Mouse (Mus musculus) cerebellum, adult 11-12 months (tissue): ENCODE measurements around the gene Phip.

Source experiments
- DNase-seq: peaks from one replicate; pipeline ENCODE4 v3.0.0; 2022

Gene Phip

DNA sequence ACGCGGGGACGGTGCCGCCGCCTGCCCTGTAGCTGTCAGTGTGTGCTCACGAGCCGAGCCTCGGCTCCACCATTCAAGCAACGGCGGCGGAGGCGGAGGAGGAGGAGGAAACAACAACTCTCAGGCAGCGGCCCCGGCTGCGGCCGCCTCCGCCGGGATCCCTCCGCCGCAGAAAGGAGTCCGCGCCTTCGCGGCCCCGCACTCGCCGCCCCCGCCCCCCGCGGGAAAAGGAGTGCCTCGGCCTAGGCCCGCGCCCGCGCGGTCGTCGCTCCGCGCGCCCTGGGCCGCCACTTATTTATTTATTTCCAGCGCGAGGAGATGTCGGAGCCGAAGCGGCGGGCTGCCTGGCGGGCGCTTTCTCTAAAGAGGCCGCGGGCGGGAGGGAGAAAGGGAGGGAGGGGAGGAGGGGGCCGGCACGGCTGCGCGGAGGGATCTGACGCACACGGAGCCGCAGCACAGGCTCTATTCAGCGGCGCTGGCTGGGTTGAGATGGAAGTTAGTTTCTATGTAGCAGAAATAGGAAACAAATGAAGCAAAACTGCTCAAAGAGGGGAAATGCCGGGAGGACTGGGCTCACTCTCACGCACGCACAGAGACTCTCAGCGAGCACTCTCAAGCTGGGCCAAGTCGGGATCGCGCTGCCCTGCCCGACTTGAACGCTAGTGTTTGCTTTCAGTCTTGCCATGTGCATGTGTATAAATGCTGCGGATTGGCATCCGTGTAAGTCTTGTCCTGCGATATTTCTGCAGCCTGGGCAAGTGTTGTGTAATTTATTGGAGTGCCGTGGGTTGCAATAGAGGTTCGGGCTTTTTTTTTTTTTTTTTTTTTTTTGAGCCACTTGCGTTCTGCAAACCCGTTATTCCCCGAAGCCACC is at the start of gene Phip:
TSS of gene Phip (minus strand) at position 175 of the 874 bp plus-strand sequence.
- DNase-seq: peak; percentile 95

DNA sequence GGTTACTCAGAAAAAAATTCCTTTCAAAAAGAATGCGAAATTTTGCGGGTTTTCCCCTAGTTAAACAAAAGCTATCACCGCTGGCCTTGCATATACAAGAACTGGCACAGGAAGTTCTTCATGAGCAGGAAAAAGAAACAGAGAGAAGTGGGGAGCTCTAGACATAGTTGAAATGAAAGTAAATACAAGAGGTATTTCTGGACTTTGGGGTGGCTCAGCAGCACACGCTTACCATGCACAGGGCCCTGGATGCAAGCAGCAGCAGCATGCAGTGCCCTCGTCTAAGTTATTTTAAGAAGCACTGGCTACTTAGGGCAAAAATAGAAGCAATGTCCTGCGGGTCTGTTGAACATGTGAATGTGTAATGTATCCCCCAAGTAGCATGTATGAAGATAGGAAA is 48.4 kb upstream of the Phip start:
- DNase-seq: no peak

DNA sequence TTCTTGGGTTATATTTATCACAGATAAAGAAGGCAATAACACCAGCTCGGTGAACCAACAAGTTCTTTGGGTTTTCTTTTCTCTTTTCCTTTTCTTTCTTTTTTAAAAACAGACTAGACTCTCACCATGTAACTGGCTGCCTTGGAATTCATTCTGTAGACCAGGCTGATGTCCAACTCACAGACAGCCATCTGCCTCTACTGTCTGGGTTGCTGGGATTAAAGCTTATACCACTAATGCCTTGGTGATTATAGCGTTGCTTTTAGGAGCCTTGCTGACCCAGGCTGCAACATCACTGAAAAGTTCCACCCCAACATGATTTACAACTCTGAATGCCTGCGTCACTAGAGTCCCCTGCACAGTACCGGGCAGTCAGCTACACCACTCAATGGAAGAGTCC is 39.2 kb upstream of the Phip start:
- DNase-seq: no peak

- no peak for DNase-seq
Measured at GRCm38 (mm10) chr9:83008306-83008705, 33.0 kb upstream of the Phip start.

DNA sequence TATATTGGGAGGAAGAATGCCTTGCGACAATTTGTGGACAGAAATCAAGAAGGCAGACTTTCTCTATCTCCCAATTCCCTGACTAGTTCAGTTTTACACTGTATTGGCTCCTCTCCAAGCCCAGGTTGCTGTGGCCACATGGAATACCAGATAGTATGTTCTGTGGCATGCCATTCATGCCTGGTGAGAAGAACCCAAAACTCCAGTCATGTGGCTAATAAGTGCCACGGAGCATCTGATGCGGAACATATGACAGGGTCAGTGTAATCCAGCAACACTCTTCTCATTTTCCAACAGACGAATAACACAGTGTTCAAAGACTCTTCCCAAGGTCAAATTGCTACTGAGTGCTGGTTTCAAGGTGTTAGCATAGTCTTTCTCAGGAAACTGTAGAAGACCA is 26.0 kb upstream of the Phip start:
- DNase-seq: no peak

DNA sequence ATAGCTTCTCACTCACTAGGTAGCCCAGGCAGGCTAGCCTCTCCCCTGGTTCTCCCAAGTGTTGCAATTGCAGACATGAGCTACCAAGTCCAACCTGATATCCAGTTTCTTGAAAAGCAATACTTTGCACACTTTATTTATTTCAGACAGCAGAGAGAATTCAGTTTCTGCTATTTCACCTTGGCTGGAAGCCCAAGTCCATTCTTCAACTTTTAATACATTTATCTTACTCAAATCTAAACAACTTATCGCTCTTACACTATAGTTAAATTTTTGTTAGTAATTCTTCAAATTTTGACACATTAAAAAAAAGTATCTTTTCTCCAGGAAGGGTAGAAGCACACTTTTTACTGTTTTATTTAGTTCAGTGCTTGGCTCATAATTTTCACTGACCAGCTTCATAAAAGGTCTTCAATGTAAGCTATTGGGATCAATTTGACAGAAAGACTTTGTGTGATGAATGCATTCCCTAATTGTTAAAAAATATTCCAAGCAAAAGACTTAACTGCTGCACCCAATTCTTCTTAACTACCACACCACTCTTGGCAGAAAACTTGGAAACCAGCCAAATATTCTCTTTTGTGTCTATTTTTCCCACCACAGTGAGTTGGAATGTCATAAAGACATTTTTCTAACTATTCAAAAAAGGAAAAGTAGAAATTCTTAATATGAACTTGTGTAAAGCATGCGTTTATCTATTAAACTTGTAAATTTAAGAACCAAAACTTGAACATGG is 22.6 kb upstream of the Phip start:
- no peak for DNase-seq

DNA sequence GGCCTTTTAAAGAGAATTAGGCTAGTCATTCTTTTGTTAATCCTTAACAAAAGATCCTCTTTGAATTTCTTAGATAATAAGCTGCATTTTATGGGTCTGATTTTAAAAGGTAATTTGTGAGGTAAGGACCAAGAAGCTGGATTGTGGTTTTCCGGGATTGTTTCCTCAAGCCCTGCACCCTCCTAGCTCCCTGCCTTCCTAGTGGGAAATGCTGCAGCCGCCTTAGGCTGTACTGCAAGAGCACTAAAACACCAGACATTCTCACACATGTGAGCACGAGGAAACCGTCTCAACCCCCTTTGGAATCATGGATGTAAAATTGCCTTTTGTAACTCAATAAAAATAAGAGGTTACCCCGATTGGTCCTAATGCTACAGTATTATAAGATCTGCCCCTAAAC is 1.6 kb upstream of the Phip start:
- peak; percentile 25 for DNase-seq

DNA sequence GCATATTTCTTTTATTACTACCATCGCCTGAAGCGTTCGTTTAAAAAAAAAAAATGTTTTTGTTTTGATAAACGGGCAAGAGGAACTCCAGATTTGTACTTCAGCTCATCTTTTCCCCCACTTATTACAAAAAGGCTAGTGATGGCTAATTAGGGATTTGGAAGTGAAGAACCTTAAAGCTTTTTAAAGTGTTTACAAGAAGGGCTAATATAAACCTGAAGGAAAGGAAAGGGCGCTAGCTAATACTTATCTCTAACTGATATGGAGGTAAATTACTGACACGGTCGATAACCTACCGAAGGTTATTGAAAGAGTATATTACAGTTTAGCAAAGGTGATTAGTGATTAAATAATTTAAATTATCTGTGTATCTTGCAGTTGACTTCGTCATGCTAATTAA is 903 bp upstream of the Phip start:
- no peak for DNase-seq

- no peak for DNase-seq
Measured at GRCm38 (mm10) chr9:82974962-82975341, 364 bp downstream of the Phip start.

DNA sequence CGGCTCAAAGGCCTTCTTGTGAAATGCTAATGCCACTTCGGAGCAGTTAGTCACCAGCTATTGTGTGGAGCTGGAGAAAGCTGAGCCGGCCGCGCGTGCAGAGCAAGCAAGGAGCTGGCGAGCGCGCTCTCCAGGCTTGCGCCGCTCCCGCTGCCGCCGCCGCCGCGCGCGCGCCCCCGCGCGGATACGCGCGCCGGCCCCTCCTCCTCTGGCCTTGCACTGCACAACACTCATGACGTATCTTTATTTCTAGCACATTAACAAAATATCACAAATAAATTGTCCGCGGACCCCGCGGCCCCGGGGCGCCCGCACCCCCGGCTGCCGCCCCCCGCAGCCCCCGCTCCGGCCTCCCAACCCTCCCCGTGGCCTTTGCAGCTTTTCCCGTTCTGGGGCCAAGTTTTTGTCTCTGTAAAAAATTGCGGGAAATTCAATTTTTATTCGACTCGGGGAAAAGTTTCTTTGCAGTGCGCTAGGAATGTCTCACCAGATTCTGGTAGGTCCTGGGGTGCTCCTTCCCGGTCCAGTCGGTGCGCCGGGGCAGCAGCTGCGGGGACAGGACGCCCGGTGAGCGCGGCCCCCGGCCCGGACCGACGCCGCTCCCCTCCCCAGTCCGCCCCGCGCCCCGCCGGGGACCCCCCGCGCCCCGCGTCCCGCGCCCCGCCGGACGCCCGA is 992 bp downstream of the Phip start:
- peak; percentile 90 for DNase-seq

- no peak for DNase-seq
Measured at GRCm38 (mm10) chr9:82973321-82973892, 1.9 kb downstream of the Phip start.

- DNase-seq: no peak
Measured at GRCm38 (mm10) chr9:82971433-82971832, 3.9 kb downstream of the Phip start.

GRCm38 (mm10) chr9:82967076-82967621 is 8.2 kb downstream of the Phip start:
- DNase-seq: no peak

GRCm38 (mm10) chr9:82963981-82964380 is 11.3 kb downstream of the Phip start:
- no peak for DNase-seq

- no peak for DNase-seq
Measured at GRCm38 (mm10) chr9:82961352-82961751, 14.0 kb downstream of the Phip start.

DNA sequence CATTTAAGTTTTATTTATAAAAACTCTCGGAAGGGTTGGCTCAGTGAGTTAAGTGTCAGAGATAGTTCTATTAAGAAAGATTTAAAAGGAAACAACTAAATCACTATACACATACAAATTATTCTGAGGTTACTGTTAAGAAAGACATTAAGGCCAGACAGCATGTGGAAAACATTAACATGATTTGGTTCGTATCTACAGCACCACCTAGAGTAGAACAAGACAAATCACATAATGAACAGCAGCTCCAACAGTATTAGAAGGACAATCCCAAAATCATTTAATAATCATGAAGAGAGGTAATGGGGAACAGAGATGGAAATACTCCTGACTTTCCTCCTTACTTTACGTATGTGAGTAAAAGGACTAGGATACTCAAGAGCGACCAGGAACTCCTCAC is 20.0 kb downstream of the Phip start:
- DNase-seq: no peak

DNA sequence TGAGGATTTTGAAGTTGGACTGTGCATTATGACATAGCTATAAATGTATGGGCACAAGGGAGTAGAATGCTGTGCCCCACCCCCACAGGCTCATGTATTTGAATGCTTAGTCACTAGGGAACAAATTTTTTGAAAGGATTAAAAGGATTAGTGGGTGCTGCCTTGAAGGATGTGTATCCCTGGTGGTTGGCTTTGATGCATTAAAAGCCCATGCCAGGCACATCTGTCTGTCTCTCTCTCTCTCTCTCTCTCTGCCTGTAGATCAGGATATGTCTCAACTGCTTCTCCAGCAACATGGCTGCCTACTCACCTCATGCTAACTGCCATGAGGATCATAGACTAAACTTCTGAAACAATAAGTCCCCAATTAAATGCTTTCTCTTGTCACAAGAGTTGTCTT is 23.0 kb downstream of the Phip start:
- no peak for DNase-seq

GRCm38 (mm10) chr9:82951435-82952004 is 23.8 kb downstream of the Phip start:
- DNase-seq: no peak

- no peak for DNase-seq
Measured at GRCm38 (mm10) chr9:82907246-82907645, 68.1 kb downstream of the Phip start.

- no peak for DNase-seq
Measured at GRCm38 (mm10) chr9:82888645-82889044, 86.7 kb downstream of the Phip start.

GRCm38 (mm10) chr9:82884177-82884576 is 91.1 kb downstream of the Phip start:
- no peak for DNase-seq

- no peak for DNase-seq
Measured at GRCm38 (mm10) chr9:82877078-82877477, 98.2 kb downstream of the Phip start.

- no peak for DNase-seq
Measured at GRCm38 (mm10) chr9:82867698-82868097, 107.6 kb downstream of the Phip start.
